Mouse (Mus musculus) heart, adult 8-10 months (tissue): ENCODE results near the gene Bzw1. TPM values are rescaled to one million over a fixed set of nuclear protein-coding genes. Genes with fewer than 3 reads are reported as not detected.
"Not testable (repeated sequence)": the region's sequence is repeated elsewhere in the genome, so short reads cannot be mapped to it uniquely, and the experiment has no call there.

ENCODE experiments used
- DNase-seq: peaks from one replicate; pipeline ENCODE4 v3.0.0; 2022; ENCODE audit warnings: low spot score
- total RNA-seq, 4 experiments: library from RNA; stranded (reverse); gene quantifications; 2 replicates each; pipeline ENCODE4 v1.2.4; 2022

Bzw1 gene
- total RNA-seq, result 10 to 100 TPM; 60.2 to 64.3 (median 62.1) TPM

DNA sequence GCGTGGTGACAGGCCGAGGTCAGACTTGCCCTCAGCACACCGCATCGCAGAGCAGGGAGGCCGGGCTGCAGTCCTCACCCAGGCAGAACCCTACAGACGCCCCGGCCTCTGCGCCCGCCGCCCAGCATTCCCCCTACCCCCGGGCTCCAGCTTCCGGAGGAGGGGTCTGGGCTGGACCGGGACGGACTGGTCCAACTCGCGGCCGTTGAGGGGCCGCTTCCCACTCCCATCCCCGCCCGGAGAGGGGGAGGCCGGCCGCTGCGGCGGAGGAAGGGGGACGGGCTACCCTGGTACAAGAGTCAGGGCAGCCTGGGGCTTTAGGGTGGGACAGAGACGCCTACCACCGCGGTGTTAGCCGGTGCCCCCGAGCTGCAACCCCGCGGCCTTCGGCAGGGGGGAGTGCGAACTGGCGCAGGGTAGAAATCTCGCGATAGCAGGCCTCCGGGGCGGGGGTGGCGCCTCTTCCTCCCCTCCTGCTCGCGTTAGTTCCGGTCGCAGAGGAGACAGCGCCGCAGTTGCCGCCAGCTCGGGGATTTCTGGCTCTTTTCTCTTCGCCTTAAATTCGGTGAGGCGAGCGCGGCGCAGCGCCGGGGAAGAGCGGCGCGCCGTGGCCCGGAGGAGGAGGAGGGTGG lies at the start of gene Bzw1:
Gene Bzw1, plus strand, starts transcription at position 247 of the 632 bp plus-strand sequence.
- peak; percentile 91 for DNase-seq

- no peak for DNase-seq
These were observed 48.8 kb upstream of the Bzw1 start for GRCm38 (mm10) chr1:58343861-58344260.

GRCm38 (mm10) chr1:58344570-58344969 lies 48.1 kb upstream of the Bzw1 start:
- DNase-seq, result no peak

GRCm38 (mm10) chr1:58346159-58346558 lies 46.5 kb upstream of the Bzw1 start:
- no peak for DNase-seq

DNA sequence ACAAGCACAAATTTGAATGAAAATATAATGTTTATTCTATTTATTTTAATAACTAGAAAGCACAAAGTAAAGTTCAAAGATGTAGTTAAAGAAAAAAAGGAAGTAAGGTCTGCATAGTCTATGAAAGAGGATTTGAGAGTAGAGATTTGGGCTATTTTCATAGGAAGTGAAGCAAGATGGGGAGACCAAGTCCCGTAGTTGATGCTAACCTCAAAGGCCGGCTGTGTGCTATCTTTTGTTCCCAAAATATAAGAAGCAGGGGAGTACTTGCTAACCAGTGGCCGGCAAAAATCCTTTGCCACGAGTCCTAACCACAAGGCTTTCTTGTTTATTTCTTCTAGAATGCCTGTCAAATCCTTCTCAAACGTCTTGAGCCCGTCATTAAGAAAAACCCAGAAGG lies 44.0 kb upstream of the Bzw1 start:
- DNase-seq, result no peak

GRCm38 (mm10) chr1:58353238-58353893 lies 39.3 kb upstream of the Bzw1 start:
- no peak for DNase-seq

DNA sequence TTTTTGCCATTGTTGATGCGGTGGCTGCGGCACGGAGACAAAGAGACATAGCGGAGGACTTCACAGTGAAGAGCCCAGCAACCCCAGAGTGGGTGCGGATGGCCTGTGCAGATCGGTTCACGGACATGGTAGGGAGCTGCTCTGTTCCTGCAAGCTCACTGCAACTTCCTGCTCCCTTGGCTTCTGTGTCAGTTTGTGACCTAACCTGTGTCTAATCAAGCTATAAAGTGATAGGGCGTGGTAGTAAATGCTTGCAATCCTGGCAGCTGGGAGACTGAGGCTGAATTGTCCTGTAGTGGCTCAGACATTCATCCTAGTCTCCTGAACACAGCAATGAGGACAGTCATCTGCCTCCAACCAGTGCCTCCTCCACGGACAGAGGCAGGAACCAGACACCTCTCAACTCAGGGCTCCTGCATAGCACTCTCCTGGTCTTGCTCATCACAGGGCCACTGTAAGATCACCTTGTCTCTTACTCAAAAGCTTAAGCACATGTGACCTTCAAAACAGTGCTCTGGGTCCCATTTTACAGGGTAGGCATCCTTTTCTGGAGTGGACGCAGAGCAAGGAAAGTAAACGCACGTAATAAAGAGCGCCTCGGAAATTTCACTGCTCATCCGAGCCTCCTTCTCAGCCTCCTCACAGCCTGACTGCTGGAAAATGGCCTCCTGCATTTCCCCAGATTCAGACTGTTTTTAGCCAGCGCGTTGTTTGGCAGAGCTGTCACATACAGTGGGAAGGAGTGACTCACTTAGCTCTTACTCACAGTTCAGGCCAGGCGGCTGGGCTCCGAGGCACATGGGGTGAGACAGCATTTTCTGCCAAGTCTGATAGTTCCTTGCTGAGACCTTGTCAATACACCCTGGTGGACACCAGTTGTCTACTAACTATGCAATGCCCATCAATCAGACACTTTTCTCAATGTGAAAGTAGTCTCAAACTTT lies 33.5 kb upstream of the Bzw1 start:
- peak; percentile 56 for DNase-seq

DNA sequence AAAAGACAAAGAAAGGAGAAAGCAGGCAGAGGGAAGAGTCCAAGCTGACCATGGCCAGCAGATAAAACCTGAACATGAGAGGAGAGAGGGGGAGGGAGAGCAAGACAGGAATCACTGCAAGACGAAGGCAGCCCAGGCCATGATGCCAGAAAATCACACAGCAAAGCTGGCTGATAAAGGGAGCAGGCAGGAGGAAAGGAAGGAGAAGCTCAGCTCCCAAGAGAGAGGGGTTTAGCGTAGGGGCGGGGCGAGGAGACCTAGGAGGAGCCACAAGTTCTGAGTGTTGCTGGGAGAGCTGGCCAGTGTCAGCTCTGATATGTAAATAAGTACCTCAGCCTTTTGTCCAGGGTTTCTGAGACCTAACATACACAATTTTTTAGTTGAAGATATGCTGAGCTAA lies 30.4 kb upstream of the Bzw1 start:
- no peak for DNase-seq

GRCm38 (mm10) chr1:58364551-58364950 lies 28.1 kb upstream of the Bzw1 start:
- DNase-seq, result no peak

DNA sequence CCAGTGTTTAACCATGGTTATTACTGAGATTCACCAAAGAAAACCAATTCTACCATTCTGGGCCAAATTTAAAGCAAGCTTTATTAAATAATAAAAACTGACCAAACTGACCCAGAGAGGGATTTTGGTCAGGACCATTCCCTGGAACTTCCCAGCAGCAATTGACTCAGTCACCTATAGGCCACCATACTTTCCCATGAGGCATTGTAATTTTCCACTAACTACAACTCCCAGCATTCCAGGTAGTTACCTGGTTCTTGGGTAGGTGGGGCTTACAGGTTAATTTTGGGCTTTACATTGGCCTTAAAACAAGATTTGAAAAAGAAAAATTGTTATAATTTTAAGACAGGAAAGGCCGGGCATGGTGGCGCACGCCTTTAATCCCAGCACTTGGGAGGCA lies 26.9 kb upstream of the Bzw1 start:
- no peak for DNase-seq

GRCm38 (mm10) chr1:58366737-58367471 lies 25.8 kb upstream of the Bzw1 start:
- DNase-seq, result no peak

DNA sequence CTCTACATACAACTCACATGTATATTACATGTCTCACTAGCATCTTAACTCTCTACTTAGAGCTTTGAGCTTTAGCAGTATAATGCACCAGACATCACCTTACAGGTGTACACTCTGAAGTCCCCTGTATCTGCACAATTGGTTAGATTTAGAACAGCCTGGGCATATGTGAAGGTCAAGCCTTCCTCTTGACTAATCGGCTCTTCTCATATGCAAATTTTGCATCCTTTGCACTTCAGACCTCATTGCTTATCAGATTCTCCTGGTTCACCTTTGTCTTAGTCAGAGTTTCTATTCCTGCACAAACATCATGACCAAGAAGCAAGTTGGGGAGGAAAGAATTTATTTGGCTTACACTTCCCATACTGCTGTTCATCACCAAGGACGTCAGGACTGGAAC lies 23.0 kb upstream of the Bzw1 start:
- DNase-seq, result no peak

- DNase-seq, result not testable (repeated sequence)
These were observed 18.4 kb upstream of the Bzw1 start for GRCm38 (mm10) chr1:58374266-58374665.

- no peak for DNase-seq
These were observed 17.0 kb upstream of the Bzw1 start for GRCm38 (mm10) chr1:58375574-58376147.

- DNase-seq, result no peak
These were observed 10.0 kb upstream of the Bzw1 start for GRCm38 (mm10) chr1:58382586-58383281.

DNA sequence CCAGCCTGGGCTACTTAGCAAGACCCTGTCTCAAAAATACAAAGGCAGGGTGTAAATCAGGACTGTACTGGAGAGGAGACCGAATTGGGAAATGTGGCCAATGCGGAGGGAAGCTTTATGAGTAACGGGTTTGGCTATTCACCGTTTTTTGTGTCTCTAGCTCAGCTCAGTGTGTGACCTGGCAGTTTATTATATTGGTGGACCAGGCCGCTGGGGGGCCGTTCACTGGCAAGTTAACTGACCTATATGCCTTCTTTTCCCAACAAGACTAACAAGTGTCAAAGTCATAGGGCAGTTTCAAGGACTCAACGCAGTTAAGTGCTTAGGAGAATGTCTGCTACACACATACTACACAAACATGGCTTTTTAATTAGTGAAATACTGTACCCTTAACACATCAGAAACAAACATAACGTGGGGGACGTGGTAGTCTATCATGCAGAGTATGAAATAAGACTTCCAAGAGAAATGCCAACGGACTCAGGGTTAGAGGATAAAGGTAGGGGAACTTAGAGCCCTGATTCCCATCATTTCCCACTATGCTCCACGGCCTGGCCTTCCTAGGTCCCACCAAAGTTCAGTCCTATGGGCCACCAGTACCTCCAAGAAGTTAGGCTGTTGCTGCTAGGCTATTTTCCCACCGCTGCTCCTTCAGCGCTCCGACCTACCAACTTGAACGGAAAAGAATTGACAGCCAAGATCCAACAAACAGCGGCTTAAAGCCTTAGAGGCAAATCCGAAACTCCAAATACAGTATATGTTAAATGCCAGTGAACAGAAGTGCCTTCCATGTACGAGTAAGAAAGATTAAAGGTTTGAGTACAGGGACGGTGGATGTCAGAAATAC lies 1.1 kb upstream of the Bzw1 start:
- DNase-seq, result no peak

DNA sequence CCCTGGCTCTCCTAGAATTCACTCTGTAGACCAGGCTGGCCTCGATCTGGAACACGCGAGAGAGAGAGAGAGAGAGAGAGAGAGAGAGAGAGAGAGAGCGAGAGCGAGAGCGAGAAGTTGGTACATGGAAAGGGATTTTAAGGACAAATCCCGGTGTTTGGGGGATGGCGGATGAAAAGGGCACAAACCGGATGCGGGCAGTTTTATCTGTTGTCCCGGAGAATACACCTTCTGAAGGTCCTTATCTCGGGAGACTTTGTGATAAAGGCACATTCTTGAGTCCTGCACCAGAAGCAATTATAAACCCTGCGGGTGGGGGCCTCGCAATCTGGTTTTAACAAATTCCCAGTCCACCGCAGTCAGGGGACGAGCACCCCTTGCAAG lies 438 bp upstream of the Bzw1 start:
- no peak for DNase-seq

GRCm38 (mm10) chr1:58393284-58394195 lies 842 bp downstream of the Bzw1 start:
- DNase-seq, result peak; percentile 29

- no peak for DNase-seq
These were observed 2.6 kb downstream of the Bzw1 start for GRCm38 (mm10) chr1:58395341-58395740.
